Mouse (Mus musculus): ENCODE results near the gene Tmbim6.
"Not testable (repeated sequence)": the region's sequence is repeated elsewhere in the genome, so short reads cannot be mapped to it uniquely, and the experiment has no call there.

Gene Tmbim6

GRCm38 (mm10) chr15:99446136-99446535, 53.5 kb downstream of the Tmbim6 start:
- ATAC-seq (ENCODE audit: insufficient number of reproducible peaks, low FRiP score, low TSS enrichment), result not testable (repeated sequence)

DNA sequence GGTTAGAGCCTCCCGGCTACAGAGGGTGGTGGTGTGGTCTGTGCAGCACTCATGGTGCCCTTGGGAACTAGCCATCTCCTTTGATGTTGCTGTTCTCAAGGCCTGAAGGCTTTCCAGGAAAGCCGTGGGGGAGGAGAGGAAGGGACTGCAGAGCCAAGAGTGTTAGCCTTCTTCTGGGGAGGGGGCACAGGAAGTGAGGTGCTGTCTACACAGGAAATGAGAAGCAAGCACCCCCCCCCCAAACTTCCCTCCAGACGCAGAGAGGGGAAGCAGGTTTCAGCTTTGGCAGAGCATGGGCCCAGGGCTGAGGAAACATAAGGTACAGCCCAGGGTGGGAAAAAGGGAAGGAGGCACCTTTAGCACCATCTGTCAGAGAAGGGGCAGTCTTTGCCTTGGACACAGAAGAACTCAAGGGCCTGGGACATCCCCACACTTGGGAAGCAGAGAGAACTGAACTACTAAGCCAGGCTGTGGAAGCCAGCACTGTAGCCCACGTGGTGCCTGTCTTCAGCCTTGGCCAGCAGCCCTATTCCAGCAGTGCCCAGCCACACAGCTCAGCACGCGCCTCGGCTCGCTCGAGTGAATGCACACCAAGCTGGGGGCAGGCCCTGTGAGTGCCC, 56.6 kb downstream of the Tmbim6 start:
- peak; percentile 78 for ATAC-seq (ENCODE audit: insufficient number of reproducible peaks, low FRiP score, low TSS enrichment)

GRCm38 (mm10) chr15:99449751-99450280, 57.1 kb downstream of the Tmbim6 start:
- no peak for ATAC-seq (ENCODE audit: insufficient number of reproducible peaks, low FRiP score, low TSS enrichment)

GRCm38 (mm10) chr15:99453153-99453900, 60.6 kb downstream of the Tmbim6 start:
- no peak for ATAC-seq (ENCODE audit: insufficient number of reproducible peaks, low FRiP score, low TSS enrichment)

GRCm38 (mm10) chr15:99454585-99455279, 62.0 kb downstream of the Tmbim6 start:
- ATAC-seq (ENCODE audit: insufficient number of reproducible peaks, low FRiP score, low TSS enrichment), result no peak

DNA sequence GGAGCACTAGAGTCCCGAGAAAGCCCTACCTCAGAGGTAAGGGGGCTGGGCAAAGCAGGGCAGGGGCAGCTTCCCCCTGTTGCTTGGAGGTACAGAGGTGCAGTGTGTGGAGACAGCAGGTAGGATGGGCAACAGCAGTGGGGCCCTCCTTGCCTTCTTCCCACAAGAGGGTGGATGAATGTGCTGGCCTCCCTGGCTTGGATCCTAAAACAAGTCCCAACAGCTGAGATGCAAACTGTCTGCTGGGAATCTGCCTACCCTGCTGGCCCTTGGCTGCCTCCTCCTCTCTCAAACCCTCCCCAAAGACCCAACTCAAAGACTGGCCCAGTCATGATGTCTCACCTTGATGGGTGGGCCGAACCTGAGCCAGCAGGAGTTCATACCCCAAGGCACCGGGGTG, 62.7 kb downstream of the Tmbim6 start:
- no peak for ATAC-seq (ENCODE audit: insufficient number of reproducible peaks, low FRiP score, low TSS enrichment)

- no peak for ATAC-seq (ENCODE audit: insufficient number of reproducible peaks, low FRiP score, low TSS enrichment)
Measured at GRCm38 (mm10) chr15:99456338-99456962, 63.8 kb downstream of the Tmbim6 start.

- ATAC-seq (ENCODE audit: insufficient number of reproducible peaks, low FRiP score, low TSS enrichment), result 0 out of 2 replicates have a peak, but pooled peaks have one; percentile 18
Measured at GRCm38 (mm10) chr15:99456963-99457605, 64.4 kb downstream of the Tmbim6 start.

DNA sequence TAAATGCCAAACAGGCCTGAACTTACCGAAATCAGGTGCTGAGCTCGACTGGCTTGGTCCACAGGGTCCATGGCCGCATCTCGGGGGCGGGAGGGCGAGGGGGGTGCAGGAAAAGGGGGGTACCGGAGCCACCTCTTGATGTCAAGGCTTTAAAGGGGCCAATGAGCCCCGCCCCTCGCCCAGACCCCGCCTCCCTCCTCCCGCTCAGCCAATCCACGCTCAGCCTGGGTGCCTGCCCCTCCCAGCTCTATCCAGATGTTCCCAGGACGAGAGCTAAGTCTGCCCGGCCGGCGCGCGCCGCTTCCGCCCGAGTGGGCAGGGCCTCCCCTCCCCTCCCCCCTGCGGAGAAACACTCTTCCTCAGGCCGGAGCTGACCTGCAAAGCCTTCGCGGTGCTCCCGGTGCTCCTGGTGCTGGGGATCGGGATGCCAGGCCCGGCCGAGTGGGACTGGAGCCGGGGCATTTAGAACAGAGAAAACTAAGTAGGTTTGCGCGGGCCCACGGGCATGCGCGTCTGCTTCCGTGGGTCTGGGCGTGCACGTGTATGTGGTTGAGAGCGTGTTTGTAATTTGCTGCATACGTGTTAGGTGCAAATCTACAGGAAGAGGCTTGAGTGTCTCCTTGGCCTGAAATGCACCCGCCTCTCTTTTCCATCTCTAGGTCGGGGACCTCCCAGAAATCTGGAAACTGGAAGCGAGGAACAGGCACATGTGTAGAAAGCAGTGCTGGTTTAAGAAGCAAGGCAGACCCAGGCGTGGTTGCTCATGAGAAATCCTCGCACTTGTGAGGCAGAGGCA, 65.1 kb downstream of the Tmbim6 start, which contains the start of gene Nckap5l:
TSS of gene Nckap5l (minus strand) at position 143 of the 796 bp plus-strand sequence.
- ATAC-seq (ENCODE audit: insufficient number of reproducible peaks, low FRiP score, low TSS enrichment), result peak; percentile 79
